Mouse (Mus musculus): ENCODE data around the gene Loxl1.
A peak's percentile ranks its signal among the peaks of the same experiment; 100 is the strongest.

GRCm38 (mm10) chr9:58280259-58281109 lies 32.5 kb downstream of the Loxl1 start:
- TF ChIP-seq CEBPB (IDR thresholded peaks at IDR 0.05; ENCODE audit: low read depth) (no peak), CTCF (IDR thresholded peaks at IDR 0.05; ENCODE audit: control insufficient read depth, insufficient read depth, insufficient read length) (peak; percentile 37), MYOG (IDR thresholded peaks at IDR 0.05; ENCODE audit: control insufficient read depth, extremely low read depth, insufficient read length) (no peak), USF1 (IDR thresholded peaks at IDR 0.05; ENCODE audit: low read depth) (no peak), FOSL1 (IDR thresholded peaks at IDR 0.05; ENCODE audit: insufficient read depth, low read length, poor library complexity, severe bottlenecking) (no peak), MAX (IDR thresholded peaks at IDR 0.05) (no peak), MYOD1 (IDR thresholded peaks at IDR 0.05; ENCODE audit: control insufficient read depth, insufficient read length, low read depth) (no peak)
